Mouse (Mus musculus): ENCODE measurements around the gene Lrp5.
A peak's percentile ranks its signal among the peaks of the same experiment; 100 is the strongest.

- peak; percentile 67 for TF ChIP-seq CTCF (IDR thresholded peaks at IDR 0.05; ENCODE audit: extremely low read depth, insufficient read depth, low read length)
- TF ChIP-seq POLR2A (IDR thresholded peaks at IDR 0.05; ENCODE audit: extremely low read depth, insufficient read depth, low read length) = no peak
Measured at GRCm38 (mm10) chr19:3699508-3700438, 13.4 kb upstream of the Lrp5 start.
